Mouse (Mus musculus) megakaryocyte, embryonic 14.5 days (primary cell): Measurements from ENCODE around the gene Hoxd12. TPM values are rescaled to one million over a fixed set of nuclear protein-coding genes. Genes with fewer than 3 reads are reported as not detected.

Source experiments
- H3K27me3 ChIP-seq: replicated peaks from 2 replicates; pipeline ENCODE3; 2012; ENCODE audit warnings: inconsistent platforms
- H3K36me3 ChIP-seq: replicated peaks from 2 replicates; pipeline ENCODE3; 2012; ENCODE audit warnings: low read length, inconsistent platforms, mixed read lengths
- H3K4me1 ChIP-seq: 2 replicates; pipeline ENCODE4 v1.6.1; 2012; ENCODE audit warnings: inconsistent platforms
- H3K4me3 ChIP-seq: replicated peaks from 2 replicates; pipeline ENCODE3; 2012; ENCODE audit warnings: moderate library complexity, mild to moderate bottlenecking, inconsistent platforms
- H3K9me3 ChIP-seq: 2 replicates; pipeline ENCODE4 v1.6.1; 2012; ENCODE audit warnings: inconsistent platforms
- FLI1 ChIP-seq: IDR thresholded peaks from 2 replicates; pipeline ENCODE4 v1.6.1; 2012; ENCODE audit warnings: low read length, inconsistent platforms, mixed read lengths
- GATA1 ChIP-seq: IDR thresholded peaks from 3 replicates; pipeline ENCODE4 v1.6.1; 2012; ENCODE audit warnings: mixed read lengths, low read length, inconsistent platforms, borderline replicate concordance
- polyA plus RNA-seq: library from polyadenylated mRNA; stranded (reverse); fragments of >175 nt; gene quantifications from 2 replicates; pipeline ENCODE4 v1.2.3, GENCODE M21; 2012; ENCODE audit warnings: low replicate concordance; ENCODE audit not compliant: insufficient read depth

Gene Hoxd12
- polyA plus RNA-seq, 1 experiment, result not detected

GRCm38 (mm10) chr2:74708676-74709075 lies 33.9 kb downstream of the Hoxd12 start:
- peaks cover 96% of the 10 kb centered on the region for H3K27me3 ChIP-seq
- no peaks in the 10 kb centered on the region for H3K36me3 ChIP-seq
- TF ChIP-seq GATA1 (no peak), FLI1 (no peak)
- H3K9me3 ChIP-seq, result no peaks in the 10 kb centered on the region
- no peak overlapping the region for H3K4me3 ChIP-seq
- peaks cover 27% of the 10 kb centered on the region for H3K4me1 ChIP-seq

GRCm38 (mm10) chr2:74709465-74710419 lies 34.9 kb downstream of the Hoxd12 start:
- H3K4me3 ChIP-seq, result no peak overlapping the region
- no peaks in the 10 kb centered on the region for H3K9me3 ChIP-seq
- peaks cover 96% of the 10 kb centered on the region for H3K27me3 ChIP-seq
- H3K36me3 ChIP-seq, result no peaks in the 10 kb centered on the region
- peaks cover 24% of the 10 kb centered on the region for H3K4me1 ChIP-seq
- TF ChIP-seq FLI1 (no peak), GATA1 (no peak)

GRCm38 (mm10) chr2:74710929-74711543 lies 36.2 kb downstream of the Hoxd12 start:
- no peak for TF ChIP-seq GATA1
- no peak for TF ChIP-seq FLI1
- Histone ChIP-seq H3K9me3 (no peaks in the 10 kb centered on the region), H3K4me1 (peaks cover 25% of the 10 kb centered on the region), H3K36me3 (no peaks in the 10 kb centered on the region), H3K27me3 (peaks cover 96% of the 10 kb centered on the region), H3K4me3 (no peak overlapping the region)

- Histone ChIP-seq H3K4me1 (peaks cover 28% of the 10 kb centered on the region), H3K36me3 (no peaks in the 10 kb centered on the region), H3K4me3 (peak within 1 kb of the TSS; percentile 70), H3K9me3 (no peaks in the 10 kb centered on the region), H3K27me3 (peaks cover 95% of the 10 kb centered on the region)
- TF ChIP-seq GATA1 (no peak), FLI1 (no peak)
Observed at GRCm38 (mm10) chr2:74711721-74712621, 37.2 kb downstream of the Hoxd12 start, which contains the start of the genes Hoxd3 and Hoxd4. Gene Hoxd3 (plus strand): TSS chr2:74711927. Gene Hoxd4 (plus strand): TSS chr2:74711929.

GRCm38 (mm10) chr2:74713239-74714150 lies 38.7 kb downstream of the Hoxd12 start:
- Histone ChIP-seq H3K4me1 (peaks cover 28% of the 10 kb centered on the region), H3K4me3 (no peak overlapping the region), H3K9me3 (no peaks in the 10 kb centered on the region), H3K36me3 (no peaks in the 10 kb centered on the region), H3K27me3 (peaks cover 95% of the 10 kb centered on the region)
- no peak for TF ChIP-seq FLI1
- no peak for TF ChIP-seq GATA1

- Histone ChIP-seq H3K27me3 (peaks cover 91% of the 10 kb centered on the region), H3K9me3 (no peaks in the 10 kb centered on the region), H3K36me3 (no peaks in the 10 kb centered on the region), H3K4me1 (peaks cover 28% of the 10 kb centered on the region), H3K4me3 (no peak overlapping the region)
- TF ChIP-seq FLI1 (no peak), GATA1 (no peak)
Observed at GRCm38 (mm10) chr2:74714156-74714789, 39.5 kb downstream of the Hoxd12 start.

- peak overlapping the region; percentile 71 for H3K4me3 ChIP-seq
Observed at GRCm38 (mm10) chr2:74714881-74715280, 40.1 kb downstream of the Hoxd12 start.

More at GRCm38 (mm10) chr2:74714881-74715280, 40.1 kb downstream of the Hoxd12 start:
- H3K9me3 ChIP-seq, result no peaks in the 10 kb centered on the region
- peaks cover 28% of the 10 kb centered on the region for H3K4me1 ChIP-seq
- TF ChIP-seq FLI1, result no peak
- TF ChIP-seq GATA1, result no peak
- H3K36me3 ChIP-seq, result no peaks in the 10 kb centered on the region
- peaks cover 90% of the 10 kb centered on the region for H3K27me3 ChIP-seq
